Mouse (Mus musculus) adrenal gland, postnatal 25 days (tissue): Measurements from ENCODE around the gene Gm28047. TPM values are rescaled to one million over a fixed set of nuclear protein-coding genes. Genes with fewer than 3 reads are reported as not detected.

Experiments
- DNase-seq: peaks from one replicate; pipeline ENCODE4 v3.0.0; 2021; ENCODE audit warnings: mixed read lengths
- microRNA-seq, 2 experiments: library from miRNA; unstranded; fragments of <30 nt; microRNA quantifications; one replicate each; pipeline ENCODE4 v1.2.0; 2021
- total RNA-seq: library from RNA; stranded (reverse); gene quantifications from 2 replicates; pipeline ENCODE4 v1.2.3, GENCODE M21; 2021

Gm28047 gene
- total RNA-seq, 1 experiment from 2014 or later: 2.2 TPM

DNA sequence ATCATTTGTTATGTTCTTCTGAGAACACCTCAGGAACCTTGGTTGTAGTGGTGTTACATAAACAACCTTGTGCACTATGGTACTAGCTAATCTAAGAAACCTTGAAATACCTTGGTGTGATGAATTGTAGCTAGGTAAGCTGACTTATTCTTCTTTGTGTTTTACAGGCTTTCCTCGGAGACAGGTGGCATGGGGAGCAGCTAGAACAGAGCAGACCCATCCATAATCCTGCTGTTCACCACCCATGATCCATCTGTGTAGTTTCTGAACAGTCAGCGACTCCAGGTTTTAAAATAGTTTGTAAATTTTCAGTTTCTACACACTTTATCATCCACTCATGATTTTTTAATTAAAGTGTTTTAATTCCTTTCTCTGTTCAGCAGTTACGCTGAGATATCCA is 126.5 kb downstream of the Gm28047 start:
- no peak for DNase-seq

DNA sequence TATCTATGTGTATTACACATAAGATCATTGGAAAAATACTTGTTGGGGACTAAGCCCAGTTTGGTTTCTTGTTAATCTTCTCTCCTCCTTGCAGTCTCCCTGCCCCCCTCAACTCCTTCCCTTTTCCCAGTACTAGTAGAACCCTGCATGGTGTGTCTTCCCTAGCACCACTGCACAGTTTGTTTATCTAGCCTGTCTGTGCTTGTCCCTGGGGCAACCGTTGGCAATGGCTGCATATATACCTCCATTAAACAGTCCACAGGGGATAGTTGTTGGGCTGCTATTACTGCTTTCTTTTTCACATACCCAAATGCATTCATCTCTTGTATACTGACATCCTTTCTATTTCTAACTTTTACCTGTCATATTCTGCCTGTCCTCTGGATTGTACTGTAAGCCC is 137.2 kb downstream of the Gm28047 start:
- DNase-seq: no peak

DNA sequence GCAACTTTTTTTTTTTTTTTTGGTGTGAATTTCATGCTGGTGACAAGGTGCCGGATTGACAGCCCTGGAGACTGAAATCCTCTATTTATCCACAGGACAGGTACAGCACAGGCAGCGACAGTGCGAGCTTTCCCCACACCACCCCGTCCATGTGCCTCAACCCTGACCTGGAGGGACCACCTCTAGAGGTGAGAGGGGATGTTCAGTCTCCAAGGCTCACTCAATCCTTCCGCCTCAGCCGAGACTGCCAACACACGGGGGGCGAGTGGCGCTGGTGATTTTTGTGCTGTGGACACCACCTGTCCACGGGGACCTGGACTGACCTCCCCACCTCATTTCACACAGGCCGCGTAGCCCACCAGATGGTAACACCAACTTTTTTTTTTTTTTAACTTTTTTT is 139.0 kb downstream of the Gm28047 start:
- no peak for DNase-seq

DNA sequence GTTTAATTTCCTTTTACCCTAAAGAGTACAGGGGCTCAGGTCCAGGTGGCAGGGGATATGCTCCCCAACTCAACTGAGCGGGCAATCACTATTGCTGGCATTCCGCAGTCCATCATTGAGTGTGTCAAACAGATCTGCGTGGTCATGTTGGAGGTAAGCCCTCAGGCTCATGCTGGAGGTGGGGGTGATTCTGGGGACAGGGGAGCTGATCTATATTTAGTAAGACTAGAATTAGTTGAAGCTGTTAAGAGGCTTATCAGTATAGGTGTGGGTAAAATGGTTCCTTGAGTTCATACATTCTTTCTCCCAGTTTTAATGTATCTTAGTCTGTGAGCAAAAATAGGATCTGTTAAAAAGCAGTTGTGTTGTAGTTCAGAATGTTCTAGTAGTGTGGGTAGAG is 141.7 kb downstream of the Gm28047 start:
- DNase-seq: no peak

DNA sequence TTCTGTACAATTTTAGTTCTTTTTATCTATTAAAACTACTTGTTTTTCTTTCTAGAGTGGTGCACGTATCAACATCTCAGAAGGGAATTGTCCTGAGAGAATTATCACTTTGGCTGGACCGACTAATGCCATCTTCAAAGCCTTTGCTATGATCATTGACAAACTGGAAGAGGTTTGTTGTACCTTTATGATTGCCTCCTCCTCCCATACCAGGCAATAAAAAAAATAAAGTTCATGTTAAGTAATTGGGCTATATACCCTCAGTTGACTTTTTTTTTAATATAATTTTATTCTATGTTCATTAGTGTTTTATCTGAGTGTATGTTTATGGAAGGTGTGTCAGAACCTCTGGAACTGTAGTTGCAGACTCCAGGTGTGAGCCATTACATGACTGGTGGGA is 150.3 kb downstream of the Gm28047 start:
- no peak for DNase-seq

Small RNAs within 50 kb of the gene (microRNA-seq; reads per million reads assigned to microRNA genes)
- gene Mir688: 0.36 to 1.0 reads per million in 2 experiments

Other genes starting within 250 kb of the Gm28047 start
- 49.9 and 82.8 TPM in 2 replicates for gene Sp1, start 218.9 kb downstream of the Gm28047 start, total RNA-seq
- 1.4 and 1.9 TPM in 2 replicates for gene Amhr2, start 179.7 kb downstream of the Gm28047 start, total RNA-seq
- gene Prr13, start 166.0 kb downstream of the Gm28047 start, total RNA-seq: 100 and 158 TPM in 2 replicates
- 747 and 809 TPM in 2 replicates for gene Pcbp2, start 154.5 kb downstream of the Gm28047 start, total RNA-seq
- gene Gm10337, start 121.3 kb downstream of the Gm28047 start, total RNA-seq: not detected in 2 replicates
- 8.1 and 12.0 TPM in 2 replicates for gene Map3k12, start 108.0 kb downstream of the Gm28047 start, total RNA-seq
- 42.4 and 48.9 TPM in 2 replicates for gene Tarbp2, start 106.9 kb downstream of the Gm28047 start, total RNA-seq
- 3.4 and 6.6 TPM in 2 replicates for gene Npff, start 100.1 kb downstream of the Gm28047 start, total RNA-seq
- 78.0 and 81.1 TPM in 2 replicates for gene Atf7, start 397 bp upstream of the Gm28047 start, total RNA-seq
- gene Atp5g2, start 47.3 kb upstream of the Gm28047 start, total RNA-seq: 13.8 and 32.0 TPM in 2 replicates
- gene Calcoco1, start 97.1 kb upstream of the Gm28047 start, total RNA-seq: 105 and 147 TPM in 2 replicates